Mouse (Mus musculus) heart, embryonic 10.5 days (tissue): ENCODE results near the gene Tecta. TPM values are rescaled to one million over a fixed set of nuclear protein-coding genes. Genes with fewer than 3 reads are reported as not detected.

Experiments
- DNase-seq: peaks from one replicate; pipeline ENCODE4 v3.0.0-alpha.2; 2017; ENCODE audit warnings: low spot score
- H3K27ac ChIP-seq: fragments of 300-500 bp; sonication (generic); 2 replicates; pipeline ENCODE4 v1.5.1; 2016; ENCODE audit warnings: mild to moderate bottlenecking
- H3K27me3 ChIP-seq: fragments of 300-500 bp; sonication (generic); 2 replicates; pipeline ENCODE4 v1.6.1; 2016; ENCODE audit warnings: mild to moderate bottlenecking; ENCODE audit not compliant: poor library complexity, insufficient read depth, severe bottlenecking
- H3K36me3 ChIP-seq: fragments of 300-500 bp; sonication (generic); 2 replicates; pipeline ENCODE4 v1.6.1; 2016; ENCODE audit warnings: mild to moderate bottlenecking, moderate library complexity
- H3K4me1 ChIP-seq: fragments of 300-500 bp; sonication (generic); 2 replicates; pipeline ENCODE4 v1.6.1; 2016; ENCODE audit warnings: mild to moderate bottlenecking
- H3K4me3 ChIP-seq: fragments of 300-500 bp; sonication (generic); 2 replicates; pipeline ENCODE4 v1.5.1; 2016; ENCODE audit warnings: mild to moderate bottlenecking, moderate library complexity
- H3K9me3 ChIP-seq: fragments of 300-500 bp; sonication (generic); 2 replicates; pipeline ENCODE4 v1.6.1; 2016; ENCODE audit warnings: mild to moderate bottlenecking, moderate library complexity
- whole genome bisulfite sequencing: fragments of 180-500 bp; shearing (Covaris S2); methylation state at CpG from one replicate; pipeline ENCODE4 v1.1.7; 2016; 5-methylcytosine and 5-hydroxymethylcytosine counted together
- polyA plus RNA-seq: library from polyadenylated mRNA; unstranded; fragments of >200 nt; fragmentation: Nextera tagmentation; extraction: Ambion mirVana; gene quantifications from 2 replicates; pipeline ENCODE4 v1.2.1, GENCODE M21; 2016

Gene Tecta
- polyA plus RNA-seq, result 0.06 and 0.18 TPM in 2 replicates

- H3K9me3 ChIP-seq, result no peaks in the 10 kb centered on the region
- DNase-seq, result no peak
- 83% methylated on average over 6 of the region's 6 CpGs for WGBS
Measured at GRCm38 (mm10) chr9:42399829-42400228, at the start of gene Tecta. TSS of gene Tecta (minus strand) at chr9:42399929.

DNA sequence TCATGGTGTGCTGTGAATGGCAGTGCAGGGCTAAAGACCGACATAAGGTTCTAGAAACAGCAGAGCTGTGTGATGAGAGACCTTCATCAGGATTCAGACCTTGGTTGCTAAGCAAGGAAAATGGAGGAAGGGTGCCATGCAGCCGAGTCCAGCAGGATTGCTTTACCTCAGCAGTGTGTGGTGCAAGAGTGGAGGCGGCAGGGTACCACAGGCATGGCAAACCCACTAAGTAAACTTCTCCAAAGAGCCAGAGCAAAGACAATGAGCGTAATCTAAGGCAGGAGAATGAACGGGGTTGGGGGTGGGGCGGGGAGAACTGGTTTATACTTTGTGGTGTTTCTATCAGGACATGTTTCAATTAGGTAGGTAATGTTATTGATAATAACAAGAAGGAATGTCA lies 49.3 kb upstream of the Tecta start:
- 0 out of 2 replicates have a peak, but pooled peaks cover 4% of the 10 kb centered on the region for H3K4me1 ChIP-seq
- no peak for DNase-seq
- 87% methylated on average over 6 of the region's 6 CpGs for WGBS
- H3K9me3 ChIP-seq, result no peaks in the 10 kb centered on the region
- H3K27me3 ChIP-seq, result peaks cover 44% of the 10 kb centered on the region
- H3K27ac ChIP-seq, result no peak overlapping the region
- peaks cover 19% of the 10 kb centered on the region; the same call in 1 of the 2 replicates for H3K36me3 ChIP-seq
- no peak overlapping the region for H3K4me3 ChIP-seq

More at GRCm38 (mm10) chr9:42399829-42400228, at the start of gene Tecta:
- H3K4me1 ChIP-seq, result peaks cover 11% of the 10 kb centered on the region
- no peaks in the 10 kb centered on the region for H3K36me3 ChIP-seq
- H3K4me3 ChIP-seq, result no peak within 1 kb of the TSS
- H3K27ac ChIP-seq, result no peak within 1 kb of the TSS
- H3K27me3 ChIP-seq, result peaks cover 13% of the 10 kb centered on the region; the same call in 1 of the 2 replicates

GRCm38 (mm10) chr9:42442100-42442499 lies 42.4 kb upstream of the Tecta start:
- H3K27me3 ChIP-seq, result no peaks in the 10 kb centered on the region

GRCm38 (mm10) chr9:42441234-42441633 lies 41.5 kb upstream of the Tecta start:
- Histone ChIP-seq H3K27me3 (no peaks in the 10 kb centered on the region), H3K4me1 (peaks cover 4% of the 10 kb centered on the region; the same call in 1 of the 2 replicates), H3K36me3 (peaks cover 47% of the 10 kb centered on the region), H3K4me3 (no peak overlapping the region), H3K9me3 (no peaks in the 10 kb centered on the region), H3K27ac (no peak overlapping the region)
- 93% methylated on average over 2 of the region's 2 CpGs for WGBS
- no peak for DNase-seq

More at GRCm38 (mm10) chr9:42442100-42442499, 42.4 kb upstream of the Tecta start:
- no peak for DNase-seq
- 90% methylated on average over 8 of the region's 8 CpGs for WGBS
- Histone ChIP-seq H3K4me1 (peaks cover 4% of the 10 kb centered on the region; the same call in 1 of the 2 replicates), H3K4me3 (no peak overlapping the region), H3K27ac (no peak overlapping the region), H3K36me3 (peaks cover 39% of the 10 kb centered on the region), H3K9me3 (no peaks in the 10 kb centered on the region)

GRCm38 (mm10) chr9:42439446-42439845 lies 39.7 kb upstream of the Tecta start:
- 50% methylated on average over 4 of the region's 4 CpGs for WGBS
- no peak overlapping the region for H3K27ac ChIP-seq
- H3K4me3 ChIP-seq, result no peak overlapping the region
- no peaks in the 10 kb centered on the region; the same call in 1 of the 2 replicates for H3K4me1 ChIP-seq
- no peaks in the 10 kb centered on the region for H3K9me3 ChIP-seq
- H3K27me3 ChIP-seq, result no peaks in the 10 kb centered on the region
- DNase-seq, result no peak
- peaks cover 54% of the 10 kb centered on the region for H3K36me3 ChIP-seq

- no peak overlapping the region for H3K4me3 ChIP-seq
- H3K27me3 ChIP-seq, result no peaks in the 10 kb centered on the region
- peaks cover 12% of the 10 kb centered on the region; the same call in 1 of the 2 replicates for H3K4me1 ChIP-seq
- no peak overlapping the region for H3K27ac ChIP-seq
- WGBS, result 91% methylated on average over 2 of the region's 2 CpGs
- peaks cover 29% of the 10 kb centered on the region for H3K36me3 ChIP-seq
- H3K9me3 ChIP-seq, result no peaks in the 10 kb centered on the region
- DNase-seq, result no peak
Measured at GRCm38 (mm10) chr9:42432155-42432554, 32.4 kb upstream of the Tecta start.

DNA sequence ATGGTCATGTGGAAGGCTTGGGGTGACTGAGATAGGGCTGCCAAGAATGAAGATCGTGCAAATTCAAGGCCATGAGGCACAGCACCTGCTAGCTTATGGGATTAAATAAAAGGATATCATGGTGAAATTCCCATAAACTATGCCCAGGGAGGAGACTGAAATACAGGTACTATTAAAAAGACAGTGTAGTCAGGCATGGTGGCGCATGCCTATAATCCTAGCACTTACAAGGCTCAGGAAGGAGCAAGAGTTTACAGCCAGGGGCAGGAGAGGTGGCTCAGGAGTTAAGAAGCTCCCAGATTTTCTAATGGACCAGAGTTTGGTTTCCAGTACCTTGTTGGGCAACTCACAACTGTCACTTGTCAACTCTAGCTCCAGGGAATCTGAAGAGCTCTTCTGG lies 31.9 kb upstream of the Tecta start:
- Histone ChIP-seq H3K9me3 (no peaks in the 10 kb centered on the region), H3K27me3 (no peaks in the 10 kb centered on the region), H3K36me3 (peaks cover 24% of the 10 kb centered on the region), H3K27ac (no peak overlapping the region), H3K4me3 (no peak overlapping the region), H3K4me1 (peaks cover 12% of the 10 kb centered on the region; the same call in 1 of the 2 replicates)
- DNase-seq, result no peak
- 94% methylated on average over 2 of the region's 2 CpGs for WGBS

DNA sequence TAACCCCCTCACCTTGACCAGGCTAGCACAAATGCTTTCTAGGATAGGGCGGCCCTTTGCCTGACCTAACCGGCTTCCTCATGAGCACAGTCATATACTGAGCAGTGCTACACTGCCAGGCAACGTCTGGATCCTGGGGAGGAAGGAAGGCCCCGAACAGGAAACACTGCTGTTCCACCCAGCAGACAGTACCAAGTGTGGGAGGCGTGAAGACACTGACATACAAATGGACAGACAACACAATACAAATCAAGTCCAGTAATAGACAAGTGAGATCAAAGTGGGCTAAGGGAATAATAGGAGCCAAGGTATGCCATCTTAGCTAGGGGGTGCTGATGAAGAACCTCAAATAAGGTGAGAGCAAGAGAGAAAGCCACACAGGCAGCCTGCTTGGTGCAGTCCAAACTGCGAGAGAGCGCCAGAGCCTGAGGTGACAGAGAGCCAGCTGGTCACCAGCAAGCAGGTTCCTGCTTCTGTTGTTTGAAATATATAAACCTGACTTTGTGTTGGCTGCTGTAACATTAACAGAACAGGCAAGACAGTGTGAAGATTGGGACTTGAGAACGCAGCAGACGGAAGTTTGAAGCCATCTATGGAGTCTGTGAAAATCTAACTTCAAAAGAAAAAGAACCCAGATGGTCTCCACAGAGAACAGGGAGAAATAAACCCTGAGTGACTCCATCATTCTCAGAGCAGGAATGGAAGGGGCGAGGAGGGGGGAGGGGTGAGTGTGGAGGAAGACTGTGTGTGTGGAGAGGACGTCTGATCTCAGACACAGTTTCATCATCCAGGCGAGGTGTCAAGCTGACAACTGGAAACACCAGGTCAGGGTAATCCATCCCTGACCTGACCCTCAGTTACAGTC lies 28.6 kb upstream of the Tecta start:
- no peak overlapping the region for H3K4me3 ChIP-seq
- H3K36me3 ChIP-seq, result peaks cover 5% of the 10 kb centered on the region
- H3K9me3 ChIP-seq, result no peaks in the 10 kb centered on the region
- H3K4me1 ChIP-seq, result peaks cover 12% of the 10 kb centered on the region; the same call in 1 of the 2 replicates
- H3K27me3 ChIP-seq, result no peaks in the 10 kb centered on the region
- no peak for DNase-seq
- H3K27ac ChIP-seq, result no peak overlapping the region
- 73% methylated on average over 12 of the region's 12 CpGs for WGBS

GRCm38 (mm10) chr9:42426661-42427358 lies 27.1 kb upstream of the Tecta start:
- H3K27ac ChIP-seq, result no peak overlapping the region
- H3K9me3 ChIP-seq, result no peaks in the 10 kb centered on the region
- H3K4me1 ChIP-seq, result peaks cover 12% of the 10 kb centered on the region; the same call in 1 of the 2 replicates
- no peak for DNase-seq
- WGBS, result 46% methylated on average over 10 of the region's 10 CpGs
- H3K36me3 ChIP-seq, result peaks cover 8% of the 10 kb centered on the region
- no peak overlapping the region for H3K4me3 ChIP-seq
- no peaks in the 10 kb centered on the region for H3K27me3 ChIP-seq

- H3K4me1 ChIP-seq, result 0 out of 2 replicates have a peak, but pooled peaks cover 7% of the 10 kb centered on the region
- H3K9me3 ChIP-seq, result no peaks in the 10 kb centered on the region
- no peak for DNase-seq
- H3K36me3 ChIP-seq, result peaks cover 11% of the 10 kb centered on the region; the same call in 1 of the 2 replicates
- H3K27ac ChIP-seq, result no peak overlapping the region
- no peak overlapping the region for H3K4me3 ChIP-seq
- WGBS, result 87% methylated on average over 2 of the region's 2 CpGs
- no peaks in the 10 kb centered on the region for H3K27me3 ChIP-seq
Measured at GRCm38 (mm10) chr9:42423649-42424048, 23.9 kb upstream of the Tecta start.

GRCm38 (mm10) chr9:42419687-42420086 lies 20.0 kb upstream of the Tecta start:
- H3K36me3 ChIP-seq, result peaks cover 15% of the 10 kb centered on the region; the same call in 1 of the 2 replicates

DNA sequence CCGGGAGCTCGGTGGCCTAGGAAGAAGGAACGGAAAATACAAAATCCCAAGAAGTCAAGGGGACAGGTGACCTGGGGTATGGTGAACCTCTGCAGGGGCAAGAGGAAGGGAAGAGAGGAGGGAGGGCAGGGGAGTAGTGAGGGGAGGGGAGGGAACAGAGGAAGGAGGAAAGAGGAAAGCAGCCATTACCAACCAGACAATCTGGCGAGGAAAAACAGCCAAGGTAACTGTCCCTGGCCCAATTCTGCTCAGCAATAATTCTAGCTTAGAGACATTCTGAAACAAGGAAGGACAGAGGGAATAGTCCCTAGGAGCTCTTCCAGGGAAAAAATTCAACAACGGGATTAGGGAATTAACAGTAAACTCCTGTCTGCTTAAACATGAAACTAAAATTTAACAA lies 19.1 kb upstream of the Tecta start:
- H3K4me3 ChIP-seq, result no peak overlapping the region
- no peaks in the 10 kb centered on the region for H3K27me3 ChIP-seq
- DNase-seq, result no peak
- WGBS, result 77% methylated on average over 5 of the region's 5 CpGs
- peaks cover 15% of the 10 kb centered on the region; the same call in 1 of the 2 replicates for H3K36me3 ChIP-seq
- H3K4me1 ChIP-seq, result 0 out of 2 replicates have a peak, but pooled peaks cover 3% of the 10 kb centered on the region
- no peak overlapping the region for H3K27ac ChIP-seq
- H3K9me3 ChIP-seq, result no peaks in the 10 kb centered on the region

More at GRCm38 (mm10) chr9:42419687-42420086, 20.0 kb upstream of the Tecta start:
- Histone ChIP-seq H3K27ac (no peak overlapping the region), H3K27me3 (no peaks in the 10 kb centered on the region), H3K4me1 (0 out of 2 replicates have a peak, but pooled peaks cover 3% of the 10 kb centered on the region), H3K9me3 (no peaks in the 10 kb centered on the region), H3K4me3 (no peak overlapping the region)
- no peak for DNase-seq
- WGBS, result 62% methylated on average over 2 of the region's 2 CpGs
